Mouse (Mus musculus) neutrophil, adult 59 days (primary cell): ENCODE data around the gene Rab11a. TPM values are rescaled to one million over a fixed set of nuclear protein-coding genes. Genes with fewer than 3 reads are reported as not detected.

Source experiments
- total RNA-seq, 2 experiments: library from RNA; stranded (reverse); gene quantifications; 1 replicate in 1 of 2; 2 replicates in 1 of 2; pipeline ENCODE4 v1.2.4; 2023

Gene Rab11a
- total RNA-seq: 100 to 1,000 TPM; 213 to 217 TPM

GRCm38 (mm10) chr9:64737406-64738201 is at the start of gene Rab11a:
Gene Rab11a (minus strand): TSS chr9:64737758.

Other genes starting within 250 kb of the Rab11a start
- 100 to 1,000 TPM; 120 to 142 TPM for gene Dennd4a, start 73.6 kb upstream of the Rab11a start, total RNA-seq
- not detected for gene Slc24a1, start 213.8 kb upstream of the Rab11a start, total RNA-seq
- gene Ints14, start 223.1 kb upstream of the Rab11a start, total RNA-seq: 10 to 100 TPM; 15.2 to 15.9 TPM